Mouse (Mus musculus) forebrain, embryonic 14.5 days (tissue): Measurements from ENCODE around the gene Baz1b. TPM values are rescaled to one million over a fixed set of nuclear protein-coding genes. Genes with fewer than 3 reads are reported as not detected.

ENCODE experiments used
- ATAC-seq: fragments of 200-750 bp; cut with Nextera tagmentation; 2 replicates; pipeline ENCODE4 v1.8.0; 2017; ENCODE audit warnings: mild to moderate bottlenecking, moderate library complexity
- DNase-seq: peaks from one replicate; pipeline ENCODE4 v3.0.0-alpha.2; 2015; ENCODE audit warnings: low spot score
- H3K27ac ChIP-seq: fragments of 300-500 bp; sonication (generic); 2 replicates; pipeline ENCODE4 v1.5.1; 2014; ENCODE audit warnings: low read depth, mild to moderate bottlenecking, control low read depth, low read length, moderate library complexity
- H3K27me3 ChIP-seq: fragments of 300-500 bp; sonication (generic); replicated peaks from 2 replicates; pipeline ENCODE4 v1.6.1; 2014; ENCODE audit warnings: low read length, control low read depth, mixed read lengths; ENCODE audit not compliant: control insufficient read depth, insufficient read depth
- H3K36me3 ChIP-seq: fragments of 300-500 bp; sonication (generic); 2 replicates; pipeline ENCODE4 v1.6.1; 2014; ENCODE audit warnings: low read length, control low read depth; ENCODE audit not compliant: control insufficient read depth, insufficient read depth
- H3K4me1 ChIP-seq: fragments of 300-500 bp; sonication (generic); 2 replicates; pipeline ENCODE4 v1.6.1; 2014; ENCODE audit warnings: antibody characterized with exemption, low read length, control low read depth; ENCODE audit not compliant: control insufficient read depth, insufficient read depth
- H3K4me2 ChIP-seq: fragments of 300-500 bp; sonication (generic); 2 replicates; pipeline ENCODE4 v1.6.1; 2014; ENCODE audit warnings: mild to moderate bottlenecking, control low read depth, low read length
- H3K4me3 ChIP-seq: fragments of 300-500 bp; sonication (generic); 2 replicates; pipeline ENCODE4 v1.5.1; 2014; ENCODE audit warnings: low read depth, low read length, control low read depth
- H3K9ac ChIP-seq: fragments of 300-500 bp; sonication (generic); 2 replicates; pipeline ENCODE4 v1.6.1; 2014; ENCODE audit warnings: mild to moderate bottlenecking, low read length, control low read depth, moderate library complexity
- H3K9me3 ChIP-seq: fragments of 300-500 bp; sonication (generic); replicated peaks from 2 replicates; pipeline ENCODE4 v1.6.1; 2016; ENCODE audit warnings: low read length, control low read depth, mixed read lengths; ENCODE audit not compliant: control insufficient read depth
- WGBS: fragments of 180-500 bp; shearing (Covaris S2); extraction: QIAGEN DNeasy Blood & Tissue Kit; methylation state at CpG from one replicate; pipeline ENCODE4 v1.1.7; 2014; 5-methylcytosine and 5-hydroxymethylcytosine counted together
- polyA plus RNA-seq: library from polyadenylated mRNA; unstranded; fragments of >200 nt; fragmentation: Nextera tagmentation; extraction: Ambion mirVana; gene quantifications from 2 replicates; pipeline ENCODE4 v1.2.1, GENCODE M21; 2014

Gene Baz1b
- polyA plus RNA-seq = 35.5 and 44.3 TPM in 2 replicates

GRCm38 (mm10) chr5:135186621-135187348, at the start of gene Baz1b:
Baz1b (plus strand) TSS chr5:135187264.
- under 1% methylated on average over 57 of the region's 57 CpGs for WGBS
- H3K4me2 ChIP-seq = peak within 1 kb of the TSS; percentile 71
- ATAC-seq = peak; percentile 97

GRCm38 (mm10) chr5:135139881-135140280, 47.2 kb upstream of the Baz1b start:
- ATAC-seq = no peak
- H3K27ac ChIP-seq = no peak overlapping the region
- no peaks in the 10 kb centered on the region for H3K4me1 ChIP-seq
- no peak overlapping the region for H3K4me2 ChIP-seq
- H3K36me3 ChIP-seq = no peaks in the 10 kb centered on the region
- no peak overlapping the region for H3K9ac ChIP-seq
- no peaks in the 10 kb centered on the region for H3K27me3 ChIP-seq
- DNase-seq = no peak
- no peak overlapping the region for H3K4me3 ChIP-seq
- H3K9me3 ChIP-seq = no peaks in the 10 kb centered on the region
- 67% methylated on average over 2 of the region's 2 CpGs for WGBS

More at GRCm38 (mm10) chr5:135186621-135187348, at the start of gene Baz1b:
- peak within 1 kb of the TSS; percentile 98 for H3K4me3 ChIP-seq
- H3K9me3 ChIP-seq = no peaks in the 10 kb centered on the region
- DNase-seq = peak; percentile 99
- no peaks in the 10 kb centered on the region for H3K27me3 ChIP-seq
- H3K27ac ChIP-seq = peak within 1 kb of the TSS; percentile 95
- peaks cover 19% of the 10 kb centered on the region for H3K36me3 ChIP-seq
- peak within 1 kb of the TSS; percentile 97 for H3K9ac ChIP-seq
- peaks cover 18% of the 10 kb centered on the region for H3K4me1 ChIP-seq

DNA sequence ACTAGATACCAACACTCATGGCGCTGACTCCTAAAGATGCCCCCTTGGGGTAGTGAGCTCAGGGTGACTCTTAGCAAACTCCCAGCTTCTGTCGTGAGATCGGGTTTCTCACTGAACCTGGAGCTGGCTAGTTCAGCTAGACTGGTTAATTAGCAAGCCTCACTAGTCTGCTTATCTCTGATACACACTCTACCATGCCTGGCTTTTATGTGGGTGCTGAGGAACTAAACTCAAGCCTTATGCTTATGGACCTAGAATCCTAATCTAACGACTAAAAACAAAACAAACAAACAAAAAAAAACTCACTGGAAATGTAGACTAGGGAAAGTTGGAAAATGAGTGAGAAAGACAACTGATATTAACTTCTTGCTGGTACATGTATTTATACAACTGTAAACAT, 42.6 kb upstream of the Baz1b start:
- Histone ChIP-seq H3K9me3 (no peaks in the 10 kb centered on the region), H3K27me3 (no peaks in the 10 kb centered on the region), H3K4me1 (no peaks in the 10 kb centered on the region), H3K4me3 (no peak overlapping the region), H3K9ac (no peak overlapping the region), H3K36me3 (no peaks in the 10 kb centered on the region), H3K4me2 (no peak overlapping the region), H3K27ac (no peak overlapping the region)
- no peak for ATAC-seq
- DNase-seq = no peak
- 70% methylated on average over 4 of the region's 4 CpGs for WGBS

- H3K4me3 ChIP-seq = no peak overlapping the region
- H3K36me3 ChIP-seq = no peaks in the 10 kb centered on the region
- no peak for ATAC-seq
- DNase-seq = no peak
- H3K4me1 ChIP-seq = 0 out of 2 replicates have a peak, but pooled peaks cover 2% of the 10 kb centered on the region
- H3K27ac ChIP-seq = no peak overlapping the region
- no peaks in the 10 kb centered on the region for H3K27me3 ChIP-seq
- no peak overlapping the region for H3K4me2 ChIP-seq
- H3K9ac ChIP-seq = no peak overlapping the region
- WGBS = 91% methylated on average over 3 of the region's 3 CpGs
- H3K9me3 ChIP-seq = no peaks in the 10 kb centered on the region
Observed at GRCm38 (mm10) chr5:135145532-135145931, 41.5 kb upstream of the Baz1b start.

DNA sequence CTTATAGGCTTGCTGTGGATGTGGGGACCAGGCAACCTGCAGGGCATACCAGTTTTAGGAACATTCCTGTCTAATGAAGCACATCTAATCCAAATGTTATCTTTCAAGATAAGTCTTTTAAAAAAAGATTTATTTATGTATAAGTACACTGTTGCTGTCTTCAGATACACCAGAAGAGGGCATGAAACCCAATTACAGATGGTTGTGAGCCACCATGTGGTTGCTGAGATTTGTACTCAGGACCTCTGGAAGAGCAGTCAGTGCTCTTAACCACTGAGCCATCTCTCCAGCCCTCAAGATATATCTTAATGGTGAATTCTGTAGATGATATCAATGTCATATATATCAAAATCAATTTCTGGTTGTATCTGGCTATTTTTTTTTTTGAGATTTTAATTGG, 41.1 kb upstream of the Baz1b start:
- DNase-seq (no peak), ATAC-seq (no peak)
- Histone ChIP-seq H3K27me3 (no peaks in the 10 kb centered on the region), H3K9ac (no peak overlapping the region), H3K4me3 (no peak overlapping the region), H3K36me3 (no peaks in the 10 kb centered on the region), H3K4me2 (no peak overlapping the region), H3K27ac (no peak overlapping the region), H3K9me3 (no peaks in the 10 kb centered on the region), H3K4me1 (0 out of 2 replicates have a peak, but pooled peaks cover 2% of the 10 kb centered on the region)

- H3K4me2 ChIP-seq = peak overlapping the region; percentile 80
- ATAC-seq (no peak), DNase-seq (no peak)
- WGBS = under 1% methylated on average over 13 of the region's 13 CpGs
- peaks cover 10% of the 10 kb centered on the region for H3K36me3 ChIP-seq
- H3K4me3 ChIP-seq = peak overlapping the region; percentile 74
- H3K9ac ChIP-seq = peak overlapping the region; percentile 79
- H3K27me3 ChIP-seq = no peaks in the 10 kb centered on the region
- 0 out of 2 replicates have a peak, but pooled peaks cover 2% of the 10 kb centered on the region for H3K4me1 ChIP-seq
- peak overlapping the region; percentile 84; the same call in 1 of the 2 replicates for H3K27ac ChIP-seq
- no peaks in the 10 kb centered on the region for H3K9me3 ChIP-seq
Observed at GRCm38 (mm10) chr5:135148715-135149052, 38.4 kb upstream of the Baz1b start.

DNA sequence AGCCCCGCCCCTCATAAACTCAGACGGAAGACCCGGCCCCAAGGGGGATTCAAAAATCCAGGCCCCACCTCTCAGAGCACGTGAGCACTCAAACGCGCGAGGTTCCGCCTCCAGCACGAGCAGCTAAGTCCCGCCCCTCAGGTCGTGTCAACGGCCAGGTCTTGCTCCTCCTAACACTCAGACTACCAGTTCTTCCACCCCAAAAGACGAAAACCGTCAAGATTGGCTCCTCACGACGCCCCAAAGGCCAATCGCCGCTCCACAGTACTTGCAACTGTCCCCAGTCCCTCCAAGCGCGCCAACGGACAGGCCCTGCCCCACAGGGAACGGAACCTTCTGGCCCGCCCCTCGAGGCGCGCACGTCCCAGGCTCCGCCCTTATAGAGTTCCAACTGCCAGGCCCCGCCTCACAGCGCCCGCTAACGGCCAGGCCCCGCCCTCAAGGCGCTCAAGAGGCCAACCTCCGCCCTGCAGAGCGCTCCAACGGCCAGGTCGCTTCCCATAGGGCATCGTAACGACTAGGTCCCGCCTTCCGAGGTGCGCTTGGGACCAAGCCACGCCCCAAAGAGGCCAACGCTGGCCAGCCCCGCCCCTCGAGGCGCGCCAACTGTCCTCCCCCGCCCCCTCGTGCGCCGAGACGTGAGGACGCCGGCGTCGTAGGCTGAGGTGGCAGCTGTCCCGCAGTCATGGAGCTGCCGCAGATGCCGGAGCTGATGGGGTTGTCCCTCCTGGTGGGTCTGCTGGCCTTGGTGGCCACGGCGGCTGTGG, 37.8 kb upstream of the Baz1b start, which contains the start of gene Tbl2:
Tbl2 (plus strand) TSS at position 605 of the 767 bp plus-strand sequence.
- Histone ChIP-seq H3K36me3 (peaks cover 15% of the 10 kb centered on the region), H3K4me2 (peak within 1 kb of the TSS; percentile 80), H3K9ac (peak within 1 kb of the TSS; percentile 79), H3K27me3 (no peaks in the 10 kb centered on the region), H3K9me3 (no peaks in the 10 kb centered on the region), H3K4me3 (peak within 1 kb of the TSS; percentile 74), H3K27ac (peak within 1 kb of the TSS; percentile 84), H3K4me1 (0 out of 2 replicates have a peak, but pooled peaks cover 2% of the 10 kb centered on the region)
- DNase-seq = peak; percentile 99
- under 1% methylated on average over 63 of the region's 63 CpGs for WGBS
- ATAC-seq = peak; percentile 98

DNA sequence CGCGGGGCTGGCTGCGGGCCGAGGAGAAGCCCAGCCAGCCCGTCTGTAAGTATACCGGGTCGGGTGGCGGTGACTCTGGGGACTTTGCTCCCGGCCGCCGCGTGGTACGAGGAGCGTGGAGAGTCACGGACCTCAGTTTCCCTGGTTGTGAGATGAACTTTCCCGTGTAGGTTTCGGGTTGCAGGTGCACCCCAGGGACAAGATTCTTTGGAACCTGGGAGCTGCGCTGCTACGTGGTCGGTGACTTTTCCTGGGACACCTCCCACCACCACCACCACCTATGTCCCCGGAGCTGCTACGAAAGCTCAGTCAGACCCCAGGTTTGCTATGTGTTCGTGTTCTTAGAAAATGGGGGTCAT, 37.3 kb upstream of the Baz1b start:
- ATAC-seq = no peak
- no peak for DNase-seq

More for the DNA sequence above, 37.3 kb upstream of the Baz1b start:
- Histone ChIP-seq H3K4me3 (peak overlapping the region; percentile 74), H3K27me3 (no peaks in the 10 kb centered on the region), H3K36me3 (peaks cover 20% of the 10 kb centered on the region), H3K4me1 (0 out of 2 replicates have a peak, but pooled peaks cover 2% of the 10 kb centered on the region), H3K9ac (peak overlapping the region; percentile 79), H3K9me3 (no peaks in the 10 kb centered on the region), H3K27ac (peak overlapping the region; percentile 58; the same call in 1 of the 2 replicates), H3K4me2 (peak overlapping the region; percentile 80)
- under 1% methylated on average over 23 of the region's 23 CpGs for WGBS
